Mouse (Mus musculus): ENCODE measurements around the gene Tm6sf2. TPM values are rescaled to one million over a fixed set of nuclear protein-coding genes. Genes with fewer than 3 reads are reported as not detected.

Gene Tm6sf2
- polyA plus RNA-seq, 2 experiments = 0.54 to 5.2 TPM

- no peak overlapping the region for H3K4me3 ChIP-seq (replicated peaks; ENCODE audit: low read length)
- H3K36me3 ChIP-seq (ENCODE audit: control insufficient read depth, insufficient read depth, low read length) = no peaks in the 10 kb centered on the region
- H3K27ac ChIP-seq (replicated peaks; ENCODE audit: low read depth, low read length) = no peak overlapping the region
- H3K9ac ChIP-seq (ENCODE audit: low read depth, low read length, severe bottlenecking) = no peak overlapping the region
- H3K4me1 ChIP-seq (ENCODE audit: control insufficient read depth, insufficient read depth, low read length) = no peaks in the 10 kb centered on the region
- DNase-seq (ENCODE audit: low spot score) = no peak
- no peaks in the 10 kb centered on the region for H3K9me3 ChIP-seq (ENCODE audit: control insufficient read depth, low read length)
- 67% methylated on average over 13 of the region's 13 CpGs for WGBS
- ATAC-seq (ENCODE audit: low FRiP score, low read depth) = no peak
- TF ChIP-seq POLR2A (IDR thresholded peaks at IDR 0.05; ENCODE audit: borderline replicate concordance, extremely low read depth, insufficient read depth, insufficient read length) = no peak
- no peak overlapping the region for H3K4me2 ChIP-seq (replicated peaks; ENCODE audit: low read depth, low read length, severe bottlenecking)
- H3K27me3 ChIP-seq (ENCODE audit: control insufficient read depth, insufficient read depth, low read length) = peaks cover 83% of the 10 kb centered on the region
Observed at GRCm38 (mm10) chr8:70114892-70115291, 42.2 kb downstream of the Tm6sf2 start.

DNA sequence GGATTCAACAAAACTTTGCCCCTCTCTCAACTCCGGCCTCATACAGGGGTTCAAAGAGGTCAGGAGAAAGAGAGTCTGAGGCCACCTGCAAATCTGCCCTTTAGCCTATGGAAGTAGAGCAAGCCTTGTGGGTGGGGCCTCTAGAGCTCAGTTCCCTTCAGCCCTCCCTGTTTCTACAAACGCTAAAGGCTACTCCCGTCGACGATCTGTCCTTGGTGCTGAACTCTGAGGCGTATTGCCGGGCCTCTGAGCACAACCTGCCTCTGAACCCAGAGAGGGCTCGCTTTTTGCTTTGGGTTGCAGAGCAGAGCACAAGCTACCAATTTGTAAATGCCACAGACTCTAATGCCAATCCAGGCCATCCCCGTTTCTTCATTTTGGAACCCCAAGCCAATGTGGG, 44.9 kb downstream of the Tm6sf2 start:
- 0 out of 2 replicates have a peak, but pooled peaks cover 3% of the 10 kb centered on the region for H3K4me1 ChIP-seq (ENCODE audit: control insufficient read depth, insufficient read depth, low read length)
- DNase-seq (ENCODE audit: low spot score) (peak; percentile 79), ATAC-seq (ENCODE audit: low FRiP score, low read depth) (no peak)
- H3K4me3 ChIP-seq (replicated peaks; ENCODE audit: low read length) = no peak overlapping the region
- no peaks in the 10 kb centered on the region for H3K9me3 ChIP-seq (ENCODE audit: control insufficient read depth, low read length)
- no peak overlapping the region for H3K9ac ChIP-seq (ENCODE audit: low read depth, low read length, severe bottlenecking)
- no peak overlapping the region for H3K4me2 ChIP-seq (replicated peaks; ENCODE audit: low read depth, low read length, severe bottlenecking)
- H3K36me3 ChIP-seq (ENCODE audit: control insufficient read depth, insufficient read depth, low read length) = no peaks in the 10 kb centered on the region
- WGBS = 10% methylated on average over 9 of the region's 9 CpGs
- peaks cover 59% of the 10 kb centered on the region for H3K27me3 ChIP-seq (ENCODE audit: control insufficient read depth, insufficient read depth, low read length)
- no peak for TF ChIP-seq POLR2A (IDR thresholded peaks at IDR 0.05; ENCODE audit: borderline replicate concordance, extremely low read depth, insufficient read depth, insufficient read length)
- H3K27ac ChIP-seq (replicated peaks; ENCODE audit: low read depth, low read length) = no peak overlapping the region

GRCm38 (mm10) chr8:70118726-70119700, 46.3 kb downstream of the Tm6sf2 start:
- no peaks in the 10 kb centered on the region for H3K9me3 ChIP-seq (ENCODE audit: control insufficient read depth, low read length)
- WGBS = 12% methylated on average over 17 of the region's 17 CpGs
- no peak overlapping the region for H3K9ac ChIP-seq (ENCODE audit: low read depth, low read length, severe bottlenecking)
- H3K27me3 ChIP-seq (ENCODE audit: control insufficient read depth, insufficient read depth, low read length) = peaks cover 46% of the 10 kb centered on the region
- H3K4me3 ChIP-seq (replicated peaks; ENCODE audit: low read length) = no peak overlapping the region
- no peaks in the 10 kb centered on the region for H3K36me3 ChIP-seq (ENCODE audit: control insufficient read depth, insufficient read depth, low read length)
- H3K4me2 ChIP-seq (replicated peaks; ENCODE audit: low read depth, low read length, severe bottlenecking) = no peak overlapping the region
- H3K27ac ChIP-seq (replicated peaks; ENCODE audit: low read depth, low read length) = no peak overlapping the region
- no peak for DNase-seq (ENCODE audit: low spot score)
- TF ChIP-seq POLR2A (IDR thresholded peaks at IDR 0.05; ENCODE audit: borderline replicate concordance, extremely low read depth, insufficient read depth, insufficient read length) = no peak
- no peak for ATAC-seq (ENCODE audit: low FRiP score, low read depth)
- H3K4me1 ChIP-seq (ENCODE audit: control insufficient read depth, insufficient read depth, low read length) = 0 out of 2 replicates have a peak, but pooled peaks cover 3% of the 10 kb centered on the region

GRCm38 (mm10) chr8:70120667-70121066, 47.9 kb downstream of the Tm6sf2 start, which contains the start of gene Ncan:
Gene Ncan (minus strand): TSS chr8:70120873.
- peak; percentile 63 for ATAC-seq (ENCODE audit: low FRiP score, low read depth)
- Histone ChIP-seq H3K27ac (replicated peaks; ENCODE audit: low read depth, low read length) (no peak within 1 kb of the TSS), H3K27me3 (ENCODE audit: control insufficient read depth, insufficient read depth, low read length) (peaks cover 35% of the 10 kb centered on the region), H3K4me1 (ENCODE audit: control insufficient read depth, insufficient read depth, low read length) (0 out of 2 replicates have a peak, but pooled peaks cover 3% of the 10 kb centered on the region), H3K9me3 (ENCODE audit: control insufficient read depth, low read length) (no peaks in the 10 kb centered on the region), H3K4me2 (replicated peaks; ENCODE audit: low read depth, low read length, severe bottlenecking) (peak within 1 kb of the TSS; percentile 45), H3K4me3 (replicated peaks; ENCODE audit: low read length) (peak within 1 kb of the TSS; percentile 20), H3K9ac (ENCODE audit: low read depth, low read length, severe bottlenecking) (0 out of 2 replicates have a peak within 1 kb of the TSS, but pooled peaks have one; percentile 38), H3K36me3 (ENCODE audit: control insufficient read depth, insufficient read depth, low read length) (no peaks in the 10 kb centered on the region)
- TF ChIP-seq POLR2A (IDR thresholded peaks at IDR 0.05; ENCODE audit: borderline replicate concordance, extremely low read depth, insufficient read depth, insufficient read length) = no peak
- DNase-seq (ENCODE audit: low spot score) = peak; percentile 72
- WGBS = 1% methylated on average over 19 of the region's 19 CpGs

DNA sequence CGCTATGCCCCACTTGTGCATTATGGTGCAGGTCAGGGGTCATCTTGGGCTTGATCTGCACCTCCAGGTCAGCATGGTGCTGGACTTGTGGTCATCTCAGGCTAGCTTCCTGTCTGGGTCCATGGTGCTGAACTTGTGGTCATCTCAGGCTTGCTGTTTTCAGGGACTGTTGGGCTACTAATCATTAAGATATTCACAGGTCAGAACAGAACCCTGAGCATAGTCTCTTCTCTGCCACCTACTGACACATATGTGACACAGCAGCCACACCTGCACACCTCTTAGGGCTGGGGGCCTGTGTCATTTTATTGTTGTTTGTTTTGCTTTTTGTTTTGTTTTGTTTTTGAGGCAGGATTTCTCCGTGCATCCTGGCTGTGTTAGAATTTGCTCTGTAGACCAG, 50.1 kb downstream of the Tm6sf2 start:
- DNase-seq (ENCODE audit: low spot score) (no peak), ATAC-seq (ENCODE audit: low FRiP score, low read depth) (no peak)
- Histone ChIP-seq H3K4me3 (replicated peaks; ENCODE audit: low read length) (no peak overlapping the region), H3K27ac (replicated peaks; ENCODE audit: low read depth, low read length) (no peak overlapping the region), H3K4me2 (replicated peaks; ENCODE audit: low read depth, low read length, severe bottlenecking) (no peak overlapping the region), H3K36me3 (ENCODE audit: control insufficient read depth, insufficient read depth, low read length) (no peaks in the 10 kb centered on the region), H3K27me3 (ENCODE audit: control insufficient read depth, insufficient read depth, low read length) (peaks cover 21% of the 10 kb centered on the region), H3K4me1 (ENCODE audit: control insufficient read depth, insufficient read depth, low read length) (0 out of 2 replicates have a peak, but pooled peaks cover 3% of the 10 kb centered on the region), H3K9ac (ENCODE audit: low read depth, low read length, severe bottlenecking) (no peak overlapping the region), H3K9me3 (ENCODE audit: control insufficient read depth, low read length) (no peaks in the 10 kb centered on the region)
- WGBS = 53% methylated on average over 2 of the region's 2 CpGs
- TF ChIP-seq POLR2A (IDR thresholded peaks at IDR 0.05; ENCODE audit: borderline replicate concordance, extremely low read depth, insufficient read depth, insufficient read length) = no peak
